Mouse (Mus musculus): Measurements from ENCODE around the gene Srgap1. TPM values are rescaled to one million over a fixed set of nuclear protein-coding genes. Genes with fewer than 3 reads are reported as not detected.

Gene Srgap1
- 3.0 and 3.1 TPM in 2 replicates for polyA plus RNA-seq (2015; fragmentation: Nextera tagmentation; extraction: Ambion mirVana)

DNA sequence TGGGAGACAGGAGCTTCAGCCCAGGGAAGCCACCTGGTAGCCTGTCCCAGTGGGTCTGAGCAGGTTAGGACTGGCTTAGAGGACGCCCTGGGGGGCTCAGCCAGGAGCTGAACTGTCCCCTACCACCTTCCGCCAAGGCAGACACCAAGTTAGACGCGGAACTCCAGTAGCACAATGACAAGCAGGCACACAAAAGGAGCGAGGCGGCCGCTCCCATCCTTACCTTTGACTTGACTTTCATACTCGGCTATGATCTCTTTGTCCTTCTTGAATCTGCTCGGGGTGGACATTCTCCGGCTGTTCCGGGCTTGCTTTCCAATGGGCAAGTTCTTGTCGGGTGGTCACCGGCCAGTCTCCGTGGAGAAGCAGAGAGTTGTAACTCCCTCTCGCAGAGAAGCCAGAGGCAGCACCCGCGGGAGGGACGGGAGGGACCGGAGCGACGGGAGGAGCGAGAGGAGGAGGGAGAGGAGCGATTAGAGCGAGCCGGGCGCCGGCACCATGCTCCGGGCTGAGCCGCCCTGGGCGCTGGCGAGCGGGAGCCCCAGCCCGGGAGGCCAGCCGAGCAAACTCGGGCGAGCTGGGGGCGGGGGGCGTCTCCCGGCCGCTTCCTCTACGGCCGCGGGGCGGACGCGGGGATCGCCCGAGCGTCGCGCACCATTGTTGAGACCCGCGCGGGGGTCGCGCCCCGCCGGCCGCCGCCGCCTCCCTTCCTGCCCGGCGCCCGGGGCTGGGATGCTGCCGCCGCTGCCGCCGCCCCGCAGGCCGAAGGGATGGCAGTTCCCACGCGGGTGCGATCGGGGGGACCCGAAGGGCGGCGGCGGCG, at the start of gene Srgap1:
TSS of gene Srgap1 (minus strand) at position 412 of the 823 bp plus-strand sequence.

DNA sequence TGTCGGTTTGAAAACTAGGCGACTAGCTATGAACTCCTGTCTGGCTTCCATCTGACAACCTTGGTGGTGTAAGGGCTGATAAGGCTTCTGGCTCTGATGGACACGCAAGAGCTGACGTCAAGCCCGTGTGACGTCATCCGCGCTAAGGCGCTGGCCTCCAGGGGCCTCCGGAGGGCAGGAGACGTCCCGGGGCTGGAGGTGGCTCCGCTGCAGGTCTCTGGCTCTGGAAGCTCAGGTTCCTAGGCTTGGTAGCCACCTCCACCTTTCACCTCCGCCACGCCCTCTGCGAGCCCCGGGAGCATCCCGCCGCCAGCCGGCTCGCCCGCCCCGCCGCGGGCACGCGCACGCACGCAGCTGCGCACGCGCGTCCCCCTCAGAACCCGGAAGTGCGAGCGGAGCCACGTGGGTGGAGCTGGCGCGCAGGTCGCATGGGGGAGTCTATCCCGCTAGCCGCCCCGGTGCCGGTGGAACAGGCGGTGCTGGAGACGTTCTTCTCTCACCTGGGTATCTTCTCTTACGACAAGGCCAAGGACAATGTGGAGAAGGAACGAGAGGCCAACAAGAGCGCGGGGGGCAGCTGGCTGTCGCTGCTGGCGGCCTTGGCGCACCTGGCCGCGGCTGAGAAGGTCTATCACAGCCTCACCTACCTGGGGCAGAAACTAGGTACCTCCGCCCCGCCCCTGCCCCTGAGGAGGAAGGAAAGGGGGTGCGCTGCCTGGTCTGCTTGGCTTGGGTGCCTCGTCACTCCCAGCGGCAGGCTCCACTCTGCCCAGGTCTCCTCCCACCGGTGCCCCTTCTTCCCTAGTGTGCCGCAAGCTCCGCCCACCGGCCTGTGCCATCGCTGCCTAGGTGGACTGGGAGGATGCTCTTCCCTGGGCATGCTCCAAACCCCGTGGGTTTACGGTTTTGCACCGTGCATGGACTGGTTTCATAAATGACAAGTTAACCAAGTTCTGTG, 307.3 kb downstream of the Srgap1 start, which contains the start of gene BC048403:
TSS of gene BC048403 (plus strand) at position 390 of the 958 bp plus-strand sequence.

Other genes with a start within 250 kb of the Srgap1 start
- gene Rxylt1, start 50.1 kb upstream of the Srgap1 start, polyA plus RNA-seq (2015; fragmentation: Nextera tagmentation; extraction: Ambion mirVana): 21.9 and 26.6 TPM in 2 replicates